Mouse (Mus musculus) hindbrain, embryonic 12.5 days (tissue): ENCODE measurements around the gene Cd5. TPM values are rescaled to one million over a fixed set of nuclear protein-coding genes. Genes with fewer than 3 reads are reported as not detected.

Experiments used
- ATAC-seq: fragments of 200-750 bp; cut with Nextera tagmentation; 2 replicates; pipeline ENCODE4 v1.8.0; 2017; ENCODE audit warnings: moderate TSS enrichment; ENCODE audit not compliant: low FRiP score
- H3K27ac ChIP-seq: fragments of 300-500 bp; sonication (generic); 2 replicates; pipeline ENCODE4 v1.5.1; 2016; ENCODE audit warnings: mild to moderate bottlenecking
- H3K27me3 ChIP-seq: fragments of 300-500 bp; sonication (generic); 2 replicates; pipeline ENCODE4 v1.6.1; 2016; ENCODE audit warnings: mild to moderate bottlenecking
- H3K36me3 ChIP-seq: fragments of 300-500 bp; sonication (generic); 2 replicates; pipeline ENCODE4 v1.6.1; 2016; ENCODE audit warnings: mild to moderate bottlenecking
- H3K4me1 ChIP-seq: fragments of 300-500 bp; sonication (generic); 2 replicates; pipeline ENCODE4 v1.6.1; 2016
- H3K4me2 ChIP-seq: fragments of 300-500 bp; sonication (generic); replicated peaks from 2 replicates; pipeline ENCODE4 v1.6.1; 2016; ENCODE audit warnings: mild to moderate bottlenecking
- H3K4me3 ChIP-seq: fragments of 300-500 bp; sonication (generic); 2 replicates; pipeline ENCODE4 v1.5.1; 2016; ENCODE audit warnings: mild to moderate bottlenecking
- H3K9ac ChIP-seq: fragments of 300-500 bp; sonication (generic); 2 replicates; pipeline ENCODE4 v1.6.1; 2016; ENCODE audit warnings: mild to moderate bottlenecking, moderate library complexity
- H3K9me3 ChIP-seq: fragments of 300-500 bp; sonication (generic); replicated peaks from 2 replicates; pipeline ENCODE4 v1.6.1; 2016; ENCODE audit warnings: mild to moderate bottlenecking
- WGBS: fragments of 180-500 bp; shearing (Covaris S2); methylation state at CpG from one replicate; pipeline ENCODE4 v1.1.7; 2016; 5-methylcytosine and 5-hydroxymethylcytosine counted together
- polyA plus RNA-seq: library from polyadenylated mRNA; unstranded; fragments of >200 nt; fragmentation: Nextera tagmentation; extraction: Ambion mirVana; gene quantifications from 2 replicates; pipeline ENCODE4 v1.2.1, GENCODE M21; 2016

The Cd5 gene
- polyA plus RNA-seq, 1 experiment from 2014 or later, result 0.17 TPM

- Histone ChIP-seq H3K9me3 (no peaks in the 10 kb centered on the region), H3K36me3 (no peaks in the 10 kb centered on the region), H3K9ac (no peak overlapping the region), H3K4me2 (no peak overlapping the region), H3K27ac (no peak overlapping the region), H3K4me1 (no peaks in the 10 kb centered on the region), H3K27me3 (no peaks in the 10 kb centered on the region), H3K4me3 (no peak overlapping the region)
- no peak for ATAC-seq
- WGBS, result 93% methylated on average over 5 of the region's 5 CpGs
Observed at GRCm38 (mm10) chr19:10752646-10753045, 13.8 kb upstream of the Cd5 start.

- H3K9ac ChIP-seq, result no peak overlapping the region
- H3K4me2 ChIP-seq, result no peak overlapping the region
- no peaks in the 10 kb centered on the region for H3K36me3 ChIP-seq
- no peak for ATAC-seq
- no peaks in the 10 kb centered on the region for H3K27me3 ChIP-seq
- no peak overlapping the region for H3K4me3 ChIP-seq
- no peak overlapping the region for H3K27ac ChIP-seq
- H3K9me3 ChIP-seq, result no peaks in the 10 kb centered on the region
- WGBS, result 86% methylated on average over 6 of the region's 6 CpGs
- no peaks in the 10 kb centered on the region for H3K4me1 ChIP-seq
Observed at GRCm38 (mm10) chr19:10752106-10752505, 13.3 kb upstream of the Cd5 start.

GRCm38 (mm10) chr19:10751607-10752006 lies 12.8 kb upstream of the Cd5 start:
- no peaks in the 10 kb centered on the region for H3K27me3 ChIP-seq
- 88% methylated on average over 1 of the region's 1 CpGs for WGBS
- no peaks in the 10 kb centered on the region for H3K4me1 ChIP-seq
- H3K27ac ChIP-seq, result no peak overlapping the region
- no peak overlapping the region for H3K9ac ChIP-seq
- no peak for ATAC-seq
- no peak overlapping the region for H3K4me3 ChIP-seq
- H3K4me2 ChIP-seq, result no peak overlapping the region
- H3K36me3 ChIP-seq, result no peaks in the 10 kb centered on the region
- H3K9me3 ChIP-seq, result no peaks in the 10 kb centered on the region

- Histone ChIP-seq H3K27me3 (no peaks in the 10 kb centered on the region), H3K9me3 (no peaks in the 10 kb centered on the region), H3K9ac (no peak overlapping the region), H3K4me3 (no peak overlapping the region), H3K4me1 (no peaks in the 10 kb centered on the region), H3K4me2 (no peak overlapping the region), H3K36me3 (no peaks in the 10 kb centered on the region), H3K27ac (no peak overlapping the region)
- 87% methylated on average over 6 of the region's 6 CpGs for WGBS
- no peak for ATAC-seq
Observed at GRCm38 (mm10) chr19:10750161-10750560, 11.4 kb upstream of the Cd5 start.

- WGBS, result 90% methylated on average over 6 of the region's 6 CpGs
- no peaks in the 10 kb centered on the region for H3K4me1 ChIP-seq
- H3K27me3 ChIP-seq, result no peaks in the 10 kb centered on the region
- no peak for ATAC-seq
- H3K36me3 ChIP-seq, result no peaks in the 10 kb centered on the region
- no peak overlapping the region for H3K4me2 ChIP-seq
- no peak overlapping the region for H3K4me3 ChIP-seq
- H3K27ac ChIP-seq, result no peak overlapping the region
- no peaks in the 10 kb centered on the region for H3K9me3 ChIP-seq
- no peak overlapping the region for H3K9ac ChIP-seq
Observed at GRCm38 (mm10) chr19:10749295-10749694, 10.5 kb upstream of the Cd5 start.

- WGBS, result 50% methylated on average over 11 of the region's 11 CpGs
- no peak overlapping the region for H3K9ac ChIP-seq
Observed at GRCm38 (mm10) chr19:10748401-10749102, 9.8 kb upstream of the Cd5 start.

GRCm38 (mm10) chr19:10747718-10748117 lies 8.9 kb upstream of the Cd5 start:
- Histone ChIP-seq H3K27me3 (no peaks in the 10 kb centered on the region), H3K9me3 (no peaks in the 10 kb centered on the region), H3K9ac (no peak overlapping the region), H3K4me1 (no peaks in the 10 kb centered on the region), H3K4me3 (no peak overlapping the region), H3K27ac (no peak overlapping the region), H3K4me2 (no peak overlapping the region), H3K36me3 (no peaks in the 10 kb centered on the region)
- ATAC-seq, result no peak
- WGBS, result 85% methylated on average over 6 of the region's 6 CpGs

More at GRCm38 (mm10) chr19:10748401-10749102, 9.8 kb upstream of the Cd5 start:
- Histone ChIP-seq H3K4me3 (no peak overlapping the region), H3K36me3 (no peaks in the 10 kb centered on the region), H3K4me2 (no peak overlapping the region), H3K9me3 (no peaks in the 10 kb centered on the region), H3K27me3 (no peaks in the 10 kb centered on the region), H3K4me1 (no peaks in the 10 kb centered on the region), H3K27ac (no peak overlapping the region)
- ATAC-seq, result no peak

GRCm38 (mm10) chr19:10747182-10747581 lies 8.4 kb upstream of the Cd5 start:
- Histone ChIP-seq H3K9ac (no peak overlapping the region), H3K4me3 (no peak overlapping the region), H3K9me3 (no peaks in the 10 kb centered on the region), H3K4me2 (no peak overlapping the region), H3K27me3 (no peaks in the 10 kb centered on the region), H3K36me3 (no peaks in the 10 kb centered on the region), H3K4me1 (no peaks in the 10 kb centered on the region), H3K27ac (no peak overlapping the region)
- ATAC-seq, result no peak
- 83% methylated on average over 7 of the region's 7 CpGs for WGBS

- no peak for ATAC-seq
- no peak overlapping the region for H3K9ac ChIP-seq
- no peak overlapping the region for H3K4me3 ChIP-seq
- H3K27ac ChIP-seq, result no peak overlapping the region
- no peaks in the 10 kb centered on the region for H3K9me3 ChIP-seq
- H3K36me3 ChIP-seq, result no peaks in the 10 kb centered on the region
- 79% methylated on average over 3 of the region's 3 CpGs for WGBS
- H3K4me2 ChIP-seq, result no peak overlapping the region
- H3K27me3 ChIP-seq, result no peaks in the 10 kb centered on the region
- H3K4me1 ChIP-seq, result 0 out of 2 replicates have a peak, but pooled peaks cover 3% of the 10 kb centered on the region
Observed at GRCm38 (mm10) chr19:10742565-10742964, 3.8 kb upstream of the Cd5 start.

- WGBS, result 79% methylated on average over 6 of the region's 6 CpGs
- ATAC-seq, result no peak
- H3K27ac ChIP-seq, result no peak overlapping the region
- H3K9ac ChIP-seq, result no peak overlapping the region
- H3K4me3 ChIP-seq, result no peak overlapping the region
- H3K4me1 ChIP-seq, result 0 out of 2 replicates have a peak, but pooled peaks cover 3% of the 10 kb centered on the region
- no peaks in the 10 kb centered on the region for H3K36me3 ChIP-seq
- H3K4me2 ChIP-seq, result no peak overlapping the region
- no peaks in the 10 kb centered on the region for H3K9me3 ChIP-seq
- no peaks in the 10 kb centered on the region for H3K27me3 ChIP-seq
Observed at GRCm38 (mm10) chr19:10742145-10742544, 3.3 kb upstream of the Cd5 start.

GRCm38 (mm10) chr19:10740641-10741440 lies 2.0 kb upstream of the Cd5 start:
- H3K9me3 ChIP-seq, result no peaks in the 10 kb centered on the region
- no peak overlapping the region for H3K4me2 ChIP-seq
- 36% methylated on average over 11 of the region's 11 CpGs for WGBS
- no peak overlapping the region for H3K9ac ChIP-seq
- H3K4me1 ChIP-seq, result 0 out of 2 replicates have a peak, but pooled peaks cover 3% of the 10 kb centered on the region
- no peaks in the 10 kb centered on the region for H3K27me3 ChIP-seq
- H3K27ac ChIP-seq, result no peak overlapping the region
- ATAC-seq, result no peak
- H3K4me3 ChIP-seq, result no peak overlapping the region
- H3K36me3 ChIP-seq, result no peaks in the 10 kb centered on the region

- Histone ChIP-seq H3K36me3 (no peaks in the 10 kb centered on the region), H3K9me3 (no peaks in the 10 kb centered on the region), H3K27me3 (no peaks in the 10 kb centered on the region), H3K9ac (no peak overlapping the region), H3K4me3 (no peak overlapping the region), H3K4me2 (no peak overlapping the region), H3K4me1 (0 out of 2 replicates have a peak, but pooled peaks cover 3% of the 10 kb centered on the region), H3K27ac (no peak overlapping the region)
- 97% methylated on average over 4 of the region's 4 CpGs for WGBS
- no peak for ATAC-seq
Observed at GRCm38 (mm10) chr19:10739916-10740315, 1.1 kb upstream of the Cd5 start.
